Mouse (Mus musculus): Measurements from ENCODE around the gene Olfr1361. TPM values are rescaled to one million over a fixed set of nuclear protein-coding genes. Genes with fewer than 3 reads are reported as not detected.

Gene Olfr1361
- polyA plus RNA-seq, 1 experiment, result not detected

- no peak within 1 kb of the TSS for H3K27ac ChIP-seq (ENCODE audit: insufficient read depth, low read depth, low read length)
- no peaks in the 10 kb centered on the region for H3K36me3 ChIP-seq (ENCODE audit: control insufficient read depth, insufficient read depth, low read length)
- 90% methylated on average over 2 of the region's 2 CpGs for WGBS
- TF ChIP-seq CTCF (IDR thresholded peaks at IDR 0.05; ENCODE audit: extremely low read depth, insufficient read length, insufficient replicate concordance, low read depth, low read length) (no peak), POLR2A (IDR thresholded peaks at IDR 0.05; ENCODE audit: low read depth, low read length) (no peak)
- H3K4me1 ChIP-seq (ENCODE audit: control insufficient read depth, insufficient read depth, insufficient read length, low read length), result no peaks in the 10 kb centered on the region
- H3K4me3 ChIP-seq (ENCODE audit: low read depth, low read length), result no peak within 1 kb of the TSS
- no peaks in the 10 kb centered on the region for H3K27me3 ChIP-seq (ENCODE audit: control insufficient read depth, insufficient read depth, low read length)
These were observed 20.8 kb downstream of the Olfr1361 start, which contains the start of gene Olfr11 for GRCm38 (mm10) chr13:21642418-21642817. Gene Olfr11, minus strand, starts transcription at chr13:21642518.

- no peak within 1 kb of the TSS for H3K27ac ChIP-seq (ENCODE audit: insufficient read depth, low read depth, low read length)
- H3K4me1 ChIP-seq (ENCODE audit: control insufficient read depth, insufficient read depth, insufficient read length, low read length), result no peaks in the 10 kb centered on the region
- no peak for TF ChIP-seq POLR2A (IDR thresholded peaks at IDR 0.05; ENCODE audit: low read depth, low read length)
- TF ChIP-seq CTCF (IDR thresholded peaks at IDR 0.05; ENCODE audit: extremely low read depth, insufficient read length, insufficient replicate concordance, low read depth, low read length), result no peak
- H3K4me3 ChIP-seq (ENCODE audit: low read depth, low read length), result no peak within 1 kb of the TSS
- no peaks in the 10 kb centered on the region for H3K27me3 ChIP-seq (ENCODE audit: control insufficient read depth, insufficient read depth, low read length)
- H3K36me3 ChIP-seq (ENCODE audit: control insufficient read depth, insufficient read depth, low read length), result no peaks in the 10 kb centered on the region
These were observed 49.3 kb downstream of the Olfr1361 start, which contains the start of gene Olfr1362 for GRCm38 (mm10) chr13:21613922-21614321. Gene Olfr1362, minus strand, starts transcription at chr13:21614022.

Other genes with a start within 250 kb of the Olfr1361 start
- 0.30 TPM in 1 of 2 replicates, not detected in the other for gene Pgbd1, start 222.3 kb downstream of the Olfr1361 start, polyA plus RNA-seq (2012; rRNA removed)
- 1.9 and 3.1 TPM in 2 replicates for gene Zscan26, start 209.7 kb downstream of the Olfr1361 start, polyA plus RNA-seq (2012; rRNA removed)
- 0.08 TPM in 1 of 2 replicates, not detected in the other for gene Nkapl, start 194.9 kb downstream of the Olfr1361 start, polyA plus RNA-seq (2012; rRNA removed)
- gene Zkscan4, start 184.5 kb downstream of the Olfr1361 start, polyA plus RNA-seq (2012; rRNA removed), result 0.06 and 0.16 TPM in 2 replicates
- gene Gm10065, start 183.9 kb downstream of the Olfr1361 start, polyA plus RNA-seq (2012; rRNA removed), result not detected in 2 replicates
- gene AK157302, start 168.2 kb downstream of the Olfr1361 start, polyA plus RNA-seq (2012; rRNA removed), result 0.08 TPM in 1 of 2 replicates, not detected in the other
- gene Gm11273, start 162.0 kb downstream of the Olfr1361 start, polyA plus RNA-seq (2012; rRNA removed), result 11.1 and 22.1 TPM in 2 replicates
- gene Zkscan8, start 132.3 kb downstream of the Olfr1361 start, polyA plus RNA-seq (2012; rRNA removed), result 0.66 and 0.79 TPM in 2 replicates
- gene Olfr1366, start 120.6 kb downstream of the Olfr1361 start, polyA plus RNA-seq (2012; rRNA removed), result not detected in 2 replicates
- not detected in 2 replicates for gene Olfr1535, start 103.5 kb downstream of the Olfr1361 start, polyA plus RNA-seq (2012; rRNA removed)
- gene Olfr1364, start 81.6 kb downstream of the Olfr1361 start, polyA plus RNA-seq (2012; rRNA removed), result not detected in 2 replicates
- not detected in 2 replicates for gene Olfr1362, start 49.4 kb downstream of the Olfr1361 start, polyA plus RNA-seq (2012; rRNA removed)
- gene Olfr11, start 20.9 kb downstream of the Olfr1361 start, polyA plus RNA-seq (2012; rRNA removed), result not detected in 2 replicates
- gene Olfr1360, start 14.0 kb upstream of the Olfr1361 start, polyA plus RNA-seq (2012; rRNA removed), result not detected in 2 replicates
- gene Olfr1359, start 34.7 kb upstream of the Olfr1361 start, polyA plus RNA-seq (2012; rRNA removed), result not detected in 2 replicates
- 10.7 and 15.7 TPM in 2 replicates for gene Hist1h2bl, start 52.8 kb upstream of the Olfr1361 start, polyA plus RNA-seq (2012; rRNA removed)
- gene Hist1h2ai, start 53.0 kb upstream of the Olfr1361 start, polyA plus RNA-seq (2012; rRNA removed), result 66.1 and 104 TPM in 2 replicates
- gene Hist1h3h, start 54.3 kb upstream of the Olfr1361 start, polyA plus RNA-seq (2012; rRNA removed), result 79.4 and 100 TPM in 2 replicates
- gene Hist1h2bm, start 58.7 kb upstream of the Olfr1361 start, polyA plus RNA-seq (2012; rRNA removed), result 4.7 and 7.1 TPM in 2 replicates
- 6.4 and 6.5 TPM in 2 replicates for gene Hist1h4j, start 71.7 kb upstream of the Olfr1361 start, polyA plus RNA-seq (2012; rRNA removed)
- gene Hist1h4k, start 87.1 kb upstream of the Olfr1361 start, polyA plus RNA-seq (2012; rRNA removed), result 35.5 and 55.4 TPM in 2 replicates
- 40.0 and 60.2 TPM in 2 replicates for gene Hist1h2ak, start 90.4 kb upstream of the Olfr1361 start, polyA plus RNA-seq (2012; rRNA removed)
- 13.6 and 21.8 TPM in 2 replicates for gene Hist1h2bn, start 90.7 kb upstream of the Olfr1361 start, polyA plus RNA-seq (2012; rRNA removed)
- gene Hist1h1b, start 117.2 kb upstream of the Olfr1361 start, polyA plus RNA-seq (2012; rRNA removed), result 2.0 and 2.6 TPM in 2 replicates
- 57.4 and 74.0 TPM in 2 replicates for gene Hist1h3i, start 120.0 kb upstream of the Olfr1361 start, polyA plus RNA-seq (2012; rRNA removed)
- 33.8 and 67.8 TPM in 2 replicates for gene Hist1h2an, start 123.8 kb upstream of the Olfr1361 start, polyA plus RNA-seq (2012; rRNA removed)
- gene Hist1h2bp, start 124.1 kb upstream of the Olfr1361 start, polyA plus RNA-seq (2012; rRNA removed), result 2.7 and 8.3 TPM in 2 replicates
- gene Hist1h2bq, start 146.8 kb upstream of the Olfr1361 start, polyA plus RNA-seq (2012; rRNA removed), result 31.1 and 32.0 TPM in 2 replicates
- gene Hist1h2ao, start 147.1 kb upstream of the Olfr1361 start, polyA plus RNA-seq (2012; rRNA removed), result not detected in 2 replicates
- gene Hist1h4m, start 148.4 kb upstream of the Olfr1361 start, polyA plus RNA-seq (2012; rRNA removed), result 16.0 TPM in 1 of 2 replicates, not detected in the other
- 30.7 and 41.0 TPM in 2 replicates for gene Hist1h4n, start 168.8 kb upstream of the Olfr1361 start, polyA plus RNA-seq (2012; rRNA removed)
- 1,042 and 2,404 TPM in 2 replicates for gene Hist1h2ap, start 170.1 kb upstream of the Olfr1361 start, polyA plus RNA-seq (2012; rRNA removed)
- 27.4 and 35.4 TPM in 2 replicates for gene Hist1h2br, start 170.4 kb upstream of the Olfr1361 start, polyA plus RNA-seq (2012; rRNA removed)